Mouse (Mus musculus): Measurements from ENCODE around the gene Gm28230. TPM values are rescaled to one million over a fixed set of nuclear protein-coding genes. Genes with fewer than 3 reads are reported as not detected.
A peak's percentile ranks its signal among the peaks of the same experiment; 100 is the strongest.

The Gm28230 gene
- polyA plus RNA-seq, 1 experiment from 2014 or later, result 0.10 TPM

DNA sequence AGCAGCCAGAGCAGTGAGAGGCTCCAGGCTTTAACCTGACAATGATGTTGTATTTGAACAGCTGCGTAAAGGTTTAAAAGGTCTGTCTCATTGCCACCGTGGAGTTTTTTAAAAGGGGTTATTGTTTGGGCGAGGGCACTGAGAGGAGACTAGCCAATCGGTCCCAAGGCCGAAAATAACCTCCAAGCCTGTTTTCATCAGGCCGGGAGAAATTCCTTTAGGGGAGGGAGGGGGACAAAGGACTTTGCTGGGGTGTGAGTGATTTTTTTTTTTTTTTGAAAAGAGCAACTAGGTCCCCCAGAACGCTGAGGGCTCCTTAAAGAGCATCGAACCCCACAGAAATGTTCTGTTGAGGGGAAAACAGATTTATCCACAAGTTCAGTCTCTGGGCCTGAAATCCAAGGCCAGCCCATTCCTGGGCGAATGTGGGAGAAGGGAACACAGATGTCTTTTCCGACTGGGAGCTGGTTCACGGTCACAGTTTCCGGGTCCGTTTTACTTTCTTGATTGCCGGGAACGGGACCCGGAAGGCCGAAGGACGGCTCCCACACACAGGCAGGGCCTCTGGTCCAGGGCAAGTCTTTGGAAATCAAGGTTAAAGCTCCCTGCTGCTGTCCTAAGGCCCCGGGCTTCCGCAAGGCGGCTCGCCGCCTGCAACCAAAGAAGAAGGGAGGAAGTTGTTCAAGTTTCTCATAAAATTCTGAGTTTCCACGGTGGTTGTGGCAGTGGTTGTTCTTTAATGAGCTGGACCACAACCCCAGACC lies 36.8 kb upstream of the Gm28230 start:
- Histone ChIP-seq H3K4me2 (replicated peaks; ENCODE audit: low read depth, low read length) (no peak overlapping the region), H3K4me1 (ENCODE audit: control insufficient read depth, insufficient read depth, low read length) (no peaks in the 10 kb centered on the region), H3K4me3 (ENCODE audit: low read depth, low read length) (no peak overlapping the region), H3K36me3 (ENCODE audit: control insufficient read depth, insufficient read depth, low read length) (no peaks in the 10 kb centered on the region), H3K27me3 (ENCODE audit: control insufficient read depth, insufficient read depth, low read length) (peaks cover 78% of the 10 kb centered on the region), H3K9ac (replicated peaks; ENCODE audit: low read depth, low read length) (no peak overlapping the region), H3K27ac (ENCODE audit: low read length) (no peak overlapping the region), H3K9me3 (ENCODE audit: control insufficient read depth, low read depth, low read length) (no peaks in the 10 kb centered on the region)
- no peak for ATAC-seq (ENCODE audit: insufficient number of reproducible peaks, insufficient read depth, low FRiP score, low read depth)
- under 1% methylated on average over 24 of the region's 24 CpGs for WGBS

DNA sequence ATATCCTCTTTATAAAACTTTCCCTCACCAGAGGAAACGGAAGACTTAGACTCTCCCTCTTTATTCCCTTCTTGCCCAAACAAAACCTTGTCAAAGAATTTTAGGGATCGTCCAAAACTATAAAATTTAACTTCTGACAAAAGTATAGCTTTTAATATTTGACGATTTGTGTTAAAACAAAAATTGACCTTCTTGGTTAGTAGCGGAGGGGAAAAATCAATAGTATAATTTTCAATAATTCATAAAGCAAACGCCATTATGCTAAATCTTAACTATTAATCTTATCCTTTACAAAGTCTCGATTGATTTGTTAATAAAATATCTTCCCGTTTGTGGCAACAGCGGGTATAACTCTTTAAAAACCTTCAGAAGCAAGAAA lies 36.2 kb upstream of the Gm28230 start:
- Histone ChIP-seq H3K27ac (ENCODE audit: low read length) (no peak overlapping the region), H3K4me3 (ENCODE audit: low read depth, low read length) (no peak overlapping the region), H3K4me2 (replicated peaks; ENCODE audit: low read depth, low read length) (no peak overlapping the region), H3K9me3 (ENCODE audit: control insufficient read depth, low read depth, low read length) (no peaks in the 10 kb centered on the region), H3K36me3 (ENCODE audit: control insufficient read depth, insufficient read depth, low read length) (no peaks in the 10 kb centered on the region), H3K27me3 (ENCODE audit: control insufficient read depth, insufficient read depth, low read length) (peaks cover 78% of the 10 kb centered on the region), H3K4me1 (ENCODE audit: control insufficient read depth, insufficient read depth, low read length) (no peaks in the 10 kb centered on the region), H3K9ac (replicated peaks; ENCODE audit: low read depth, low read length) (no peak overlapping the region)
- WGBS, result 8% methylated on average over 8 of the region's 8 CpGs
- no peak for ATAC-seq (ENCODE audit: insufficient number of reproducible peaks, insufficient read depth, low FRiP score, low read depth)

DNA sequence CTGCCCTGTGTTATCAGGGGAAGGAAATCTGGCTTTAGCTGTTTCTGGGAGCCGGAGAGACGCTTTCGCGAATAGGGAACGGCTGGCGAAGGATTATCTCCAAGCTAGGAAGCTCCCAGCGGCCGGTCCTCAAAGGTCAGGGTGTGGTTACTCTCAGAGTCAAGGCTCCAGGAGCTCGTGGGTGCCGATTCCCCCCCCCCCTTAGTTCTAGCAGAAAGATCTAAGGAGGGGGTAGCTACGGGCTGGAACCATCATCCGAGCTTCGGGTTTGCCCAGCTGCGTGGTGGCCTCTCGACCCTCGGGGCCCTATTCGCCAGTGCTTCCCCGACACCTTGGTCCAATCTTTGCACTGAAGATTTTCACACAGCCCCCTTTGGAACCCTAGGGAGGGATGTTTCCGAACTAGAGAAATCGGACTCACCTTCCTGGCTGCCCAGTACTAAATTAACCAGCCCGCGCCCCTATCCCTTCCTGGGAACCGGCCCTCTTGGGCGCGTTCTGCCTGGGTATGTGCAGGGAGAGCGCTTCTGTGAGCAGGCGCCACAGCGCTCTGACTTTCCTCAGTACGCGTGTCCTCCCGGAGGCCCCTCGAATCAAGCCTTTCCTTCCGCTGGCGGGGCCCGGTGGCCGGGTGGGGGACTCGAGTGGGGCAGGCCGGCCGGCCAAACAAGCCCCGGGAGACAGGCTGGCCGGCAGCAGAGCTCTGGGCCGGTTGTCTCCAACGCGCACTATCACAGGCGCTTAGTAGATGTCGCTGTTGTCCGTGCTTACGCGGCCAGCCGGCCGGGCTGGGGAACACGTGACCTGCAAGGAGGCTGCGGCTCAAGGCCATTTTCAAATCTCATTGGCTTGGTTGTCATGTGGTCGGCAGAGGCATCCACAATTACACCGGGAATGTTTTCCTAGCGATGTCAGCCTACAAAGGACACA lies 35.2 kb upstream of the Gm28230 start, which contains the start of gene Hoxd10:
Hoxd10 (plus strand) TSS at position 903 of the 930 bp plus-strand sequence.
- no peaks in the 10 kb centered on the region for H3K9me3 ChIP-seq (ENCODE audit: control insufficient read depth, low read depth, low read length)
- H3K36me3 ChIP-seq (ENCODE audit: control insufficient read depth, insufficient read depth, low read length), result no peaks in the 10 kb centered on the region
- ATAC-seq (ENCODE audit: insufficient number of reproducible peaks, insufficient read depth, low FRiP score, low read depth), result peak; percentile 49; the same call in 1 of the 2 replicates
- H3K4me2 ChIP-seq (replicated peaks; ENCODE audit: low read depth, low read length), result no peak within 1 kb of the TSS
- H3K27ac ChIP-seq (ENCODE audit: low read length), result no peak within 1 kb of the TSS
- WGBS, result under 1% methylated on average over 56 of the region's 56 CpGs
- H3K27me3 ChIP-seq (ENCODE audit: control insufficient read depth, insufficient read depth, low read length), result peaks cover 80% of the 10 kb centered on the region
- no peaks in the 10 kb centered on the region for H3K4me1 ChIP-seq (ENCODE audit: control insufficient read depth, insufficient read depth, low read length)
- H3K9ac ChIP-seq (replicated peaks; ENCODE audit: low read depth, low read length), result no peak within 1 kb of the TSS
- no peak within 1 kb of the TSS for H3K4me3 ChIP-seq (ENCODE audit: low read depth, low read length)

DNA sequence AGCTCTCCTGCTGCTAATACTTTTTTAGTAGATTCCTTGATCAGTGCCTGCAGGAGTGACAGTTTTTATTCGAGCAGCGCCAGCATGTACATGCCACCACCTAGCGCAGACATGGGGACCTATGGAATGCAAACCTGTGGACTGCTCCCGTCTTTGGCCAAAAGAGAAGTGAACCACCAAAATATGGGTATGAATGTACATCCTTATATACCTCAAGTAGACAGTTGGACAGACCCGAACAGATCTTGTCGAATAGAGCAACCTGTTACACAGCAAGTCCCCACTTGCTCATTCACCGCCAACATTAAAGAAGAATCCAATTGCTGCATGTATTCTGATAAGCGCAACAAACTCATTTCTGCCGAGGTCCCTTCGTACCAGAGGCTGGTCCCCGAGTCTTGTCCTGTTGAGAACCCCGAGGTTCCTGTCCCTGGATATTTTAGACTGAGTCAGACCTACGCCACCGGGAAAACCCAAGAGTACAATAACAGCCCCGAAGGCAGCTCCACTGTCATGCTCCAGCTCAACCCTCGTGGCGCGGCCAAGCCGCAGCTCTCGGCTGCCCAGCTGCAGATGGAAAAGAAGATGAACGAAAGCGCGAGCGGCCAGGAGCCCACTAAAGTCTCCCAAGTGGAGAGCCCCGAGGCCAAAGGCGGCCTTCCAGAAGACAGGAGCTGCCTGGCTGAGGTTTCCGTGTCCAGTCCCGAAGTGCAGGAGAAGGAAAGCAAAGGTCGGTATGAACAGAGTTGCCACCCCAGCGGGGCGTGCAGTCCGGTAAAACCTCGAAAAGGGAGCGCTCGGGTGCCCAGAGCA lies 34.3 kb upstream of the Gm28230 start:
- Histone ChIP-seq H3K27ac (ENCODE audit: low read length) (no peak overlapping the region), H3K9me3 (ENCODE audit: control insufficient read depth, low read depth, low read length) (no peaks in the 10 kb centered on the region), H3K36me3 (ENCODE audit: control insufficient read depth, insufficient read depth, low read length) (no peaks in the 10 kb centered on the region), H3K27me3 (ENCODE audit: control insufficient read depth, insufficient read depth, low read length) (peaks cover 80% of the 10 kb centered on the region), H3K4me2 (replicated peaks; ENCODE audit: low read depth, low read length) (no peak overlapping the region), H3K4me3 (ENCODE audit: low read depth, low read length) (no peak overlapping the region), H3K9ac (replicated peaks; ENCODE audit: low read depth, low read length) (no peak overlapping the region), H3K4me1 (ENCODE audit: control insufficient read depth, insufficient read depth, low read length) (no peaks in the 10 kb centered on the region)
- no peak for ATAC-seq (ENCODE audit: insufficient number of reproducible peaks, insufficient read depth, low FRiP score, low read depth)
- WGBS, result 4% methylated on average over 35 of the region's 35 CpGs

DNA sequence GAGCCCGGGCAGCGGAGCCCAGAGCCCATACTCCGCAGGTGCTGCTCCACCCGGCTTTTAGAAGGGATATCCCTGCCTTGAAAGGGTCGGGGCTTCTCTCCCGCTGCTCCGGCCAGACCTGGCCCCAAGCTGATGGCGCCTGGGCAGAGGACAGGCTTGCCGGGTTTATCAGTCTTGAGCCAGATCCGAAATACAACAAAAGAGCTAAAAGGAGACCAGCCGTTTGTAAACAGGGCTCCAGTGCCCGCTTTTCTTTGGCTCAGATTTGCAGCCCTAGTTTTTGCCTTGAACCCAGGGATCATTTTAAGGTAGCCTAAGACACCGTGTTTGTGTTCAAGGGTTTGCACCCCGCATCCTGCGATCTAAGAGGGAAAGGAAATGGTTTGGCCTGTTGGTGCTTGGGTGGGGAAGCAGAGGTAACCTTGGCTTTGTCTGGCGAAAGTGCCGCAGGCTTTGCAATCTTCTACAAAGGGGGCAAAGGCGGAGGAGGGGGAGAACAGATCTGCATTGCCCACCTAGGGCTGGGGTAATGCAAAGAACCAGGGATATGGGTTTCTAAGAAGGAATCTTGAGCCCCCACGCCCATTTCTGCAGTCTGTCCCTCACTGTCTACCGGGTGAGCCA lies 33.6 kb upstream of the Gm28230 start:
- H3K9me3 ChIP-seq (ENCODE audit: control insufficient read depth, low read depth, low read length), result no peaks in the 10 kb centered on the region
- H3K4me1 ChIP-seq (ENCODE audit: control insufficient read depth, insufficient read depth, low read length), result no peaks in the 10 kb centered on the region
- no peak overlapping the region for H3K27ac ChIP-seq (ENCODE audit: low read length)
- H3K4me2 ChIP-seq (replicated peaks; ENCODE audit: low read depth, low read length), result no peak overlapping the region
- H3K27me3 ChIP-seq (ENCODE audit: control insufficient read depth, insufficient read depth, low read length), result peaks cover 77% of the 10 kb centered on the region
- no peak overlapping the region for H3K9ac ChIP-seq (replicated peaks; ENCODE audit: low read depth, low read length)
- ATAC-seq (ENCODE audit: insufficient number of reproducible peaks, insufficient read depth, low FRiP score, low read depth), result no peak
- WGBS, result 2% methylated on average over 20 of the region's 20 CpGs
- no peak overlapping the region for H3K4me3 ChIP-seq (ENCODE audit: low read depth, low read length)
- H3K36me3 ChIP-seq (ENCODE audit: control insufficient read depth, insufficient read depth, low read length), result no peaks in the 10 kb centered on the region

DNA sequence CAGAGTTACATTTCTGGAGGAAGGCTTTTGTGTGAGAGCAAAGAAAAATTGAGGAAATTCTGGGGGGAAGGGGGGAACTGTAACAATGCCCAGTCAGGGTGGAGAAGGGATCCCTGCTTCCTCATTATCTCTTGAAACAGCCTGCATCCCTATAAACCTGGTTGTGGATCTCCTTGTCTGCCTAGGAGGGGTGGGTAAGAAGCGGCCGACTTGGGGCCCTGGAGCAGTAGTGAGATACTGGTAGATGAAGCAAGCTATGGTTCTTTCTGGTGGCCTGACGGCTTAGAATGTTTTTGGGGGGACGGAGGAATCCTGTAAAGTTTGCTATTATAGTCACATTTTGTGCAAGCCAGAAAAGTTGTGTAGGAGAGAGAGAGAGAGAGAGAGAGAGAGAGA lies 33.1 kb upstream of the Gm28230 start:
- Histone ChIP-seq H3K27me3 (ENCODE audit: control insufficient read depth, insufficient read depth, low read length) (peaks cover 73% of the 10 kb centered on the region), H3K4me1 (ENCODE audit: control insufficient read depth, insufficient read depth, low read length) (no peaks in the 10 kb centered on the region), H3K9ac (replicated peaks; ENCODE audit: low read depth, low read length) (no peak overlapping the region), H3K9me3 (ENCODE audit: control insufficient read depth, low read depth, low read length) (no peaks in the 10 kb centered on the region), H3K36me3 (ENCODE audit: control insufficient read depth, insufficient read depth, low read length) (no peaks in the 10 kb centered on the region), H3K27ac (ENCODE audit: low read length) (no peak overlapping the region), H3K4me2 (replicated peaks; ENCODE audit: low read depth, low read length) (no peak overlapping the region), H3K4me3 (ENCODE audit: low read depth, low read length) (no peak overlapping the region)
- no peak for ATAC-seq (ENCODE audit: insufficient number of reproducible peaks, insufficient read depth, low FRiP score, low read depth)
- 12% methylated on average over 4 of the region's 4 CpGs for WGBS

DNA sequence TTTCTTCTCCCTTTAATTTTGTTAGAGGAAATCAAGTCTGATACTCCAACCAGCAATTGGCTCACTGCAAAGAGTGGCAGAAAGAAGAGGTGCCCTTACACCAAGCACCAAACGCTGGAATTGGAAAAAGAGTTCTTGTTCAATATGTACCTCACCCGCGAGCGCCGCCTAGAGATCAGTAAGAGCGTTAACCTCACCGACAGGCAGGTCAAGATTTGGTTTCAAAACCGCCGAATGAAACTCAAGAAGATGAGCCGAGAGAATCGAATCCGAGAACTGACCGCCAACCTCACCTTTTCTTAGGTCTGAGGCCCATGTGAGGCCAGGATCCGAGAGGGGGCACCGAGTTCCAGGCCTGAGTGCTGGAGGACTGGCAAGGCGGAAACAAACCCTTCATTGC lies 32.5 kb upstream of the Gm28230 start:
- no peak overlapping the region for H3K27ac ChIP-seq (ENCODE audit: low read length)
- H3K4me3 ChIP-seq (ENCODE audit: low read depth, low read length), result no peak overlapping the region
- no peaks in the 10 kb centered on the region for H3K9me3 ChIP-seq (ENCODE audit: control insufficient read depth, low read depth, low read length)
- no peak for ATAC-seq (ENCODE audit: insufficient number of reproducible peaks, insufficient read depth, low FRiP score, low read depth)
- no peaks in the 10 kb centered on the region for H3K36me3 ChIP-seq (ENCODE audit: control insufficient read depth, insufficient read depth, low read length)
- no peak overlapping the region for H3K4me2 ChIP-seq (replicated peaks; ENCODE audit: low read depth, low read length)
- 2% methylated on average over 16 of the region's 16 CpGs for WGBS
- no peak overlapping the region for H3K9ac ChIP-seq (replicated peaks; ENCODE audit: low read depth, low read length)
- H3K4me1 ChIP-seq (ENCODE audit: control insufficient read depth, insufficient read depth, low read length), result no peaks in the 10 kb centered on the region
- peaks cover 72% of the 10 kb centered on the region for H3K27me3 ChIP-seq (ENCODE audit: control insufficient read depth, insufficient read depth, low read length)

DNA sequence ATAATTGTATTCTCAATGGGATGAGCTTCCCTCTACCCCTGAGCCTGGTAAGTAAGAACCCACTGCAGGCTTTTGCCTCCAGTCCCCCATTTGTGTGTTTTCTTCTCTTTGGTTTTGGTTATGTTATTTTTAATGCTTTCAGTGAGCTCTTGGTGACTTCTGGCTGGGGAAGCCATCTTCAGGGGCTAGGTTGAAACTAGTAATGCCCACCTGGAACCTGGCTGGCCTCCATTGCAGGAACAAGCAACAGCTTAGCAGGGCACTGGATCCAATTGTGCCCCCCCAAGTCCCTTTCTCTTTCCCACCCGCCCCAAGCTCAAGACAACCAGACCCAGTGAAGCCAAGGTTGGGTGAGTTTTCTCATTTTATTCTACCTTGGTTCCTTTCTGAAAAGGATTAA lies 31.1 kb upstream of the Gm28230 start:
- H3K36me3 ChIP-seq (ENCODE audit: control insufficient read depth, insufficient read depth, low read length), result no peaks in the 10 kb centered on the region
- WGBS, result 6% methylated on average over 1 of the region's 1 CpGs
- peaks cover 71% of the 10 kb centered on the region for H3K27me3 ChIP-seq (ENCODE audit: control insufficient read depth, insufficient read depth, low read length)
- no peak for ATAC-seq (ENCODE audit: insufficient number of reproducible peaks, insufficient read depth, low FRiP score, low read depth)
- no peak overlapping the region for H3K4me3 ChIP-seq (ENCODE audit: low read depth, low read length)
- H3K9ac ChIP-seq (replicated peaks; ENCODE audit: low read depth, low read length), result no peak overlapping the region
- H3K9me3 ChIP-seq (ENCODE audit: control insufficient read depth, low read depth, low read length), result no peaks in the 10 kb centered on the region
- no peak overlapping the region for H3K27ac ChIP-seq (ENCODE audit: low read length)
- no peak overlapping the region for H3K4me2 ChIP-seq (replicated peaks; ENCODE audit: low read depth, low read length)
- H3K4me1 ChIP-seq (ENCODE audit: control insufficient read depth, insufficient read depth, low read length), result no peaks in the 10 kb centered on the region
